Mouse (Mus musculus) limb, embryonic 13.5 days (tissue): Measurements from ENCODE around the gene Aunip. TPM values are rescaled to one million over a fixed set of nuclear protein-coding genes. Genes with fewer than 3 reads are reported as not detected.

Experiments
- ATAC-seq: fragments of 200-750 bp; cut with Nextera tagmentation; 2 replicates; pipeline ENCODE4 v1.8.0; 2017; ENCODE audit warnings: low read depth, moderate number of reproducible peaks, moderate TSS enrichment; ENCODE audit not compliant: low FRiP score
- H3K27ac ChIP-seq: fragments of 300-500 bp; sonication (generic); 2 replicates; pipeline ENCODE4 v1.5.1; 2015; ENCODE audit warnings: inconsistent platforms, mild to moderate bottlenecking, moderate library complexity
- H3K27me3 ChIP-seq: fragments of 300-500 bp; sonication (generic); 2 replicates; pipeline ENCODE4 v1.6.1; 2015; ENCODE audit warnings: mild to moderate bottlenecking, inconsistent platforms
- H3K36me3 ChIP-seq: fragments of 300-500 bp; sonication (generic); 2 replicates; pipeline ENCODE4 v1.6.1; 2015; ENCODE audit warnings: inconsistent platforms, mild to moderate bottlenecking, moderate library complexity
- H3K4me1 ChIP-seq: fragments of 300-500 bp; sonication (generic); 2 replicates; pipeline ENCODE4 v1.6.1; 2015; ENCODE audit warnings: inconsistent platforms
- H3K4me2 ChIP-seq: fragments of 300-500 bp; sonication (generic); replicated peaks from 2 replicates; pipeline ENCODE4 v1.6.1; 2015; ENCODE audit warnings: inconsistent platforms, mild to moderate bottlenecking, moderate library complexity
- H3K4me3 ChIP-seq: fragments of 300-500 bp; sonication (generic); 2 replicates; pipeline ENCODE4 v1.5.1; 2015; ENCODE audit warnings: moderate library complexity, mild to moderate bottlenecking, inconsistent platforms
- H3K9ac ChIP-seq: fragments of 300-500 bp; sonication (generic); 2 replicates; pipeline ENCODE4 v1.6.1; 2015; ENCODE audit warnings: mild to moderate bottlenecking, inconsistent platforms
- H3K9me3 ChIP-seq: fragments of 300-500 bp; sonication (generic); 2 replicates; pipeline ENCODE4 v1.6.1; 2016; ENCODE audit warnings: inconsistent platforms
- WGBS: fragments of 180-500 bp; shearing (Covaris S2); methylation state at CpG from one replicate; pipeline ENCODE4 v1.1.7; 2015; 5-methylcytosine and 5-hydroxymethylcytosine counted together
- polyA plus RNA-seq: library from polyadenylated mRNA; unstranded; fragments of >200 nt; fragmentation: Nextera tagmentation; extraction: Ambion mirVana; gene quantifications from 2 replicates; pipeline ENCODE4 v1.2.1, GENCODE M21; 2015

Aunip gene
- polyA plus RNA-seq, 1 experiment from 2014 or later: 10.6 TPM

- no peak overlapping the region for H3K9ac ChIP-seq
- H3K9me3 ChIP-seq: no peaks in the 10 kb centered on the region
- H3K4me2 ChIP-seq: no peak overlapping the region
- no peaks in the 10 kb centered on the region for H3K4me1 ChIP-seq
- no peak overlapping the region for H3K27ac ChIP-seq
- no peak overlapping the region for H3K4me3 ChIP-seq
- H3K27me3 ChIP-seq: no peaks in the 10 kb centered on the region
- WGBS: 81% methylated on average over 4 of the region's 4 CpGs
- no peak for ATAC-seq
- no peaks in the 10 kb centered on the region for H3K36me3 ChIP-seq
Observed at GRCm38 (mm10) chr4:134505303-134505789, 5.5 kb upstream of the Aunip start.

GRCm38 (mm10) chr4:134505966-134506594 is 4.7 kb upstream of the Aunip start:
- WGBS: 78% methylated on average over 3 of the region's 4 CpGs
- no peak overlapping the region for H3K9ac ChIP-seq
- H3K4me1 ChIP-seq: peaks cover under 1% of the 10 kb centered on the region
- no peaks in the 10 kb centered on the region for H3K36me3 ChIP-seq
- no peak overlapping the region for H3K27ac ChIP-seq
- H3K27me3 ChIP-seq: no peaks in the 10 kb centered on the region
- H3K4me3 ChIP-seq: no peak overlapping the region
- no peak for ATAC-seq
- no peaks in the 10 kb centered on the region for H3K9me3 ChIP-seq
- no peak overlapping the region for H3K4me2 ChIP-seq

- Histone ChIP-seq H3K36me3 (no peaks in the 10 kb centered on the region), H3K4me2 (no peak overlapping the region), H3K4me1 (peaks cover 7% of the 10 kb centered on the region), H3K27ac (no peak overlapping the region), H3K4me3 (no peak overlapping the region), H3K9me3 (no peaks in the 10 kb centered on the region), H3K27me3 (no peaks in the 10 kb centered on the region), H3K9ac (no peak overlapping the region)
- no peak for ATAC-seq
- 89% methylated on average over 19 of the region's 19 CpGs for WGBS
Observed at GRCm38 (mm10) chr4:134506713-134507112, 4.1 kb upstream of the Aunip start.

GRCm38 (mm10) chr4:134510396-134510795 is 403 bp upstream of the Aunip start:
- Histone ChIP-seq H3K27ac (no peak overlapping the region), H3K4me1 (peaks cover 14% of the 10 kb centered on the region), H3K4me3 (peak overlapping the region; percentile 66; the same call in 1 of the 2 replicates), H3K4me2 (peak overlapping the region; percentile 95), H3K36me3 (no peaks in the 10 kb centered on the region), H3K27me3 (no peaks in the 10 kb centered on the region), H3K9ac (no peak overlapping the region), H3K9me3 (no peaks in the 10 kb centered on the region)
- ATAC-seq: peak; percentile 17; the same call in 1 of the 2 replicates
- WGBS: 77% methylated on average over 4 of the region's 4 CpGs

GRCm38 (mm10) chr4:134511730-134512129 is 931 bp downstream of the Aunip start:
- Histone ChIP-seq H3K4me1 (peaks cover 14% of the 10 kb centered on the region), H3K36me3 (no peaks in the 10 kb centered on the region), H3K27me3 (no peaks in the 10 kb centered on the region), H3K4me3 (peak overlapping the region; percentile 66), H3K27ac (no peak overlapping the region), H3K9me3 (no peaks in the 10 kb centered on the region), H3K9ac (0 out of 2 replicates have a peak overlapping the region, but pooled peaks have one; percentile 67), H3K4me2 (peak overlapping the region; percentile 95)
- WGBS: 75% methylated on average over 6 of the region's 6 CpGs
- no peak for ATAC-seq

- Histone ChIP-seq H3K4me2 (peak overlapping the region; percentile 59), H3K27ac (no peak overlapping the region)
- no peak for ATAC-seq
Observed at GRCm38 (mm10) chr4:134512798-134513197, 2.0 kb downstream of the Aunip start.

GRCm38 (mm10) chr4:134514309-134514930 is 3.6 kb downstream of the Aunip start:
- no peaks in the 10 kb centered on the region for H3K36me3 ChIP-seq
- no peak overlapping the region for H3K9ac ChIP-seq
- 87% methylated on average over 11 of the region's 11 CpGs for WGBS
- H3K27ac ChIP-seq: no peak overlapping the region
- H3K27me3 ChIP-seq: no peaks in the 10 kb centered on the region
- H3K4me1 ChIP-seq: peaks cover 14% of the 10 kb centered on the region
- ATAC-seq: no peak
- H3K9me3 ChIP-seq: no peaks in the 10 kb centered on the region
- H3K4me2 ChIP-seq: no peak overlapping the region
- H3K4me3 ChIP-seq: no peak overlapping the region

More at GRCm38 (mm10) chr4:134512798-134513197, 2.0 kb downstream of the Aunip start:
- Histone ChIP-seq H3K4me1 (peaks cover 14% of the 10 kb centered on the region), H3K9me3 (no peaks in the 10 kb centered on the region), H3K36me3 (no peaks in the 10 kb centered on the region), H3K9ac (no peak overlapping the region), H3K4me3 (peak overlapping the region; percentile 17; the same call in 1 of the 2 replicates), H3K27me3 (no peaks in the 10 kb centered on the region)
- 15% methylated on average over 15 of the region's 15 CpGs for WGBS

GRCm38 (mm10) chr4:134515614-134516013 is 4.8 kb downstream of the Aunip start:
- Histone ChIP-seq H3K4me3 (no peak overlapping the region), H3K36me3 (peaks cover 3% of the 10 kb centered on the region; the same call in 1 of the 2 replicates), H3K9me3 (no peaks in the 10 kb centered on the region), H3K27me3 (no peaks in the 10 kb centered on the region), H3K9ac (no peak overlapping the region; the same call in 1 of the 2 replicates), H3K27ac (no peak overlapping the region), H3K4me2 (no peak overlapping the region), H3K4me1 (peaks cover 14% of the 10 kb centered on the region)
- 72% methylated on average over 7 of the region's 7 CpGs for WGBS
- ATAC-seq: no peak

GRCm38 (mm10) chr4:134516981-134517380 is 6.2 kb downstream of the Aunip start:
- WGBS: 86% methylated on average over 8 of the region's 8 CpGs
- no peak for ATAC-seq

GRCm38 (mm10) chr4:134517719-134518118 is 6.9 kb downstream of the Aunip start:
- Histone ChIP-seq H3K27ac (no peak overlapping the region), H3K36me3 (peaks cover 15% of the 10 kb centered on the region), H3K9ac (no peak overlapping the region), H3K27me3 (no peaks in the 10 kb centered on the region), H3K4me1 (peaks cover 2% of the 10 kb centered on the region), H3K4me2 (no peak overlapping the region), H3K9me3 (no peaks in the 10 kb centered on the region), H3K4me3 (no peak overlapping the region)
- no peak for ATAC-seq
- WGBS: 91% methylated on average over 10 of the region's 10 CpGs

More at GRCm38 (mm10) chr4:134516981-134517380, 6.2 kb downstream of the Aunip start:
- Histone ChIP-seq H3K4me1 (peaks cover 5% of the 10 kb centered on the region), H3K27ac (no peak overlapping the region), H3K36me3 (peaks cover 15% of the 10 kb centered on the region), H3K27me3 (no peaks in the 10 kb centered on the region), H3K4me3 (no peak overlapping the region), H3K9me3 (no peaks in the 10 kb centered on the region), H3K4me2 (no peak overlapping the region), H3K9ac (no peak overlapping the region)

GRCm38 (mm10) chr4:134518541-134518940 is 7.7 kb downstream of the Aunip start:
- no peak overlapping the region for H3K27ac ChIP-seq
- no peaks in the 10 kb centered on the region for H3K4me1 ChIP-seq
- no peak overlapping the region for H3K4me2 ChIP-seq
- ATAC-seq: no peak
- H3K4me3 ChIP-seq: no peak overlapping the region
- H3K9me3 ChIP-seq: no peaks in the 10 kb centered on the region
- no peaks in the 10 kb centered on the region for H3K27me3 ChIP-seq
- WGBS: 93% methylated on average over 4 of the region's 4 CpGs
- peaks cover 22% of the 10 kb centered on the region for H3K36me3 ChIP-seq
- H3K9ac ChIP-seq: no peak overlapping the region

- H3K27me3 ChIP-seq: no peaks in the 10 kb centered on the region
- H3K4me3 ChIP-seq: no peak overlapping the region
- no peak overlapping the region for H3K4me2 ChIP-seq
- H3K36me3 ChIP-seq: peaks cover 30% of the 10 kb centered on the region
- no peak for ATAC-seq
- no peaks in the 10 kb centered on the region for H3K4me1 ChIP-seq
- no peaks in the 10 kb centered on the region for H3K9me3 ChIP-seq
- no peak overlapping the region for H3K9ac ChIP-seq
- no peak overlapping the region for H3K27ac ChIP-seq
Observed at GRCm38 (mm10) chr4:134519281-134519680, 8.5 kb downstream of the Aunip start.
